Mouse (Mus musculus): ENCODE results near the gene Elfn2. TPM values are rescaled to one million over a fixed set of nuclear protein-coding genes. Genes with fewer than 3 reads are reported as not detected.

The Elfn2 gene
- polyA plus RNA-seq (2012; rRNA removed), result 0.03 and 0.04 TPM in 2 replicates

DNA sequence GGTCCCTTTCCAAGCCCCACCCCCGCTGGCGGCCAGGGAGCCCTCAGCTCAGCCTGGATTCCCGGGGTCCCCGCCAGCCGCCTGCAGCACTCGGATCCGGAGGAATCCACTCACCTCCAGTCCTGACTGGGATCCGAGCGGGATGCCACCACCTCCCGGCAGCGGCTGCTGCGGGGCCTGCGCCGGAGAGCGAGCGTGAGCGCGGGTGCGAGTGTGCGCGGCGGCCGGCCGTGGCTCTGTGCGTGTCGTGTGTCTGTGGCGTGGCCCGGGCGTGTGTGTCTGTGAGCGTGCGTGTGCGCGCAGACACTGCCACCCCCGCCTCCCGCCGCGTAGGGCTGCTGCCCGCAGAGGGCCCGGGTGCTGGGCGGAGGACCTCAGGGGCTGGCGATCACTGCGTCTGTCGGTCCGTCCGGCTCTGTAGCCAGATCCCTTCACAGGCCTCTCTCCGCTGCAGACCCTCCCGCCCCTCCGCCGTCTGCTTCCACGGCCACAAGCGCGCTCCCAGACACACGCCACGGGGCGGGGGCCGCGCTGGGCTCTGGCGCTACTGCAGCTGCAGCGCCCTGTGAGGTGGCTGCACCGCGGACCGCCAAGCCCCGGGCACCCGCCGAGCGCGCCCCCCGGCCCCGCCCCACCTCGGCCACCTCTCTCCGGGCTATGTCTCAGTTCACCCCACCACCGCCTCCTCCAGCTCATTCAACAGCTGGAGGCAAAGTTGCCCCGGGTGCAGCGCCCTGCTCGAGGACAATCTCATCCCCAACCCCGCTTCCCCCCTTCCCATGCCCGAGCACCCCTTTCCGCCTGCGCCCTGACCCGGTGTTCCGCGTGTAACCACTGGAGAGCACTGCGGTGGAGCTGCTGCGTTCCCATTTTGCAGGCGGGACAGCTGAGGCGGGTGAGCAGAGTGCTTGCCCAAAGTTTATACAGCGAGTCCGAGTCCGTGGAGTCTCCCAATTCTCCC lies at the start of gene Elfn2:
Elfn2 (minus strand) TSS at position 482 of the 961 bp plus-strand sequence.
- DNase-seq (ENCODE audit: low spot score), result no peak

DNA sequence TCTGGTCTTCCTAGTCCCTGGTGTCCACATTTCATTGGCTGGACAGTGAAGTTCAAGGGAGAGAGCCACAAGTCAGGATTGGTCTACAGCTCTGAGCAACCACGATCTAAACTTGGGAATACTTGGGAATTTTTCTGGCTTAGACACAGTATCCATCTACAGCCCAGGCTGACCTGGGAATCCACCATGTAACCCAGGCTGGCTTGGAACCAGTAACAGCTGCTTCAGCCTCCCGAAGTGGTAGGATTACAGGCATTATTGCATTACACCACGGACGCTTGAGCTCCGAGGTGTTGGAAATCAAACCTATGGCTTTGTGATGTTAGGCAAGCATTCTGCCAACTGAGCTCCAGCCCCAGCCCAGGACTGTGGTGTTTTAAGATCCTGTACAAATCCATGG lies 45.1 kb upstream of the Elfn2 start:
- no peak for DNase-seq (ENCODE audit: low spot score)

DNA sequence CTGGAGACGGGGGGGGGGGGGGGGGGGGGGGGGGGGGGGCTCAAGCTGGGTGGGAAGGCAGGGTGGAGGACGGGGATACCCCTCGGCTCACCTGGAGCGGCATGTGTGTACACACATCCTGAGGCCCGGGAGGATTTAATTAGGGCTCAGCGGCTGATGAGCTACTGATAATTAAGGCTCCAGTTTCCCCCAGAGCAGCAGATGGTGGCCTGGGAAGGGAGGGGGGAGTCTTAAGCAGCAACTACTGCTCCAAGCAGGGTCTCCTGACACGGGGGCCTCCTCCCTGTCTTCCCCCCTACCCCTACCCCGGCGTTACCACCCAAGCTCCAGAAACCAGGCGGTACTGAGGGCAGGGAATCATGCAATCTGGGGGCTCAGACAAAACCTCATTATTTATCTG lies 44.6 kb upstream of the Elfn2 start:
- no peak for DNase-seq (ENCODE audit: low spot score)

DNA sequence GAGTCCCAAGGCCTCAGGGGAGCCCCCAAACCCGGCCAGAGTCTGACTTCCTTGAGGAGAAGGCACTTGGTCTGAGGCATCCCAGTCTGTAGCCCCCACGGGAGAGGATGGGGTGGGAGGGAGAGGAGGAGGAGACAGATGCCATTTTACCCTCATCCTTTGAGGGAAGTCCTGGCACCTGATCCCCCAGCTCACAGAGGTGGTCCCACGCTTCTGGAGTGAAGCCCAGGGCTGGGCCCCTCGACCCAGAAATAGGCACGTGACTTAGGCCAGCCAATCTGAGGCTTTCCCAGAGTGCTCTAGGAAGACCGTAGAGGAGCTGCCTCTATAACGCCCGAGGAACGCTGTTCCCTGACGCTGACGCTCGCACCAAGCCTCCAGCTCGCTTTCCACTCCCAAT lies 42.5 kb upstream of the Elfn2 start:
- no peak for DNase-seq (ENCODE audit: low spot score)

DNA sequence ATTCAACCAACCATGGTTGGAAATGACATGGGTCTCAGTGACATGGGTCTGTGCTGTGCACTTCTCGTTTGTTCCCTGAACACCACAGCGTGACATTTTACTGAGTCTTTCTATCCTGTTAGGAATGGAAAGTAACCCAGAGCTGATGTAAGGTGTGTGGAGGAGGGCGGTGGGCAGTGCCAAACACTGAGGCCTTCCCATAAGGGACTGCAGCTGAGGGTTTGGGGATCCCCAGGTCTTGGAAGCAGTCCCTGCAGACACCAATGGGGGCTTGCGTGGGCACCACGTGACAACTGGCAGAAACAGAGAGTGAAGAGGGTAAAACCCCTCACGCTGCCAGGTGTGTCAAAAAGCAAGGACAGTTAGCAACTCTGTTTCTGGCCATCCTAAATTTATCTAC lies 39.6 kb upstream of the Elfn2 start:
- DNase-seq (ENCODE audit: low spot score), result no peak

DNA sequence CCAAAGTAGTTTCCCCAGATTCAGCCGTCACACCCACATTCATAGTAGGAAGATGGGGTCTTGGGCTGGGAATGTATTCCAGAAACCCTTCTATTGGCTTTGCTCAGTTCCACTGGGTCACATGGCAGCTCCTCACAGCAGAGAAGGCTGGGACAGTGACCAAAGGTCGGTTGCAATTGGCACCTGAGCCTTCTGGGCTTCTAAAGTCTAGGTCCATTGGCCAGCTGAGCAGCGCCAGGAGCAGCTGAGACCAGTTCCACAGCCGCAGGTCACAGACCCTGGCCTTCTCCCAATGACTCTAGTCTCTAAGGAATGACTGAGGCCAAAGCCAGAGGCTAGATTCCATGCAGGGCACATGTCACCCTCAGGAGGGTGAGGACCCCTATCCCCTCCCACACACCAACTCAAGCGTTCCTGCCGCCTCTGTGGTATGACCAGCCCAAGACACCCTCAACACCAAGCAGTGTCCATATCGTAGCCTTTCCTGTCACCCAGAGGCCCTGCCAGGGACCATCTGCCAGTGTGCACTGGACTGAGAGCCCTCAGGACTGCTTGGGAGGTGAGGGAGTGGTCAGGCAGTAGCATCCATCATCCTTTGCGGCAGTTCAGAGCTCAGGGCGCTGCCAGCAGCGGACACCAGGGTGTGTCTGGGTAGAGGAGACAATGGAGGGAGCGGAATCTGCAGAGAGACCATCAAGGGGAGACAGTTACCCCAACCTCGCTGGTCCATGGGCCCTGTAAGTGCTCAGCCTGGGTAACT lies 37.6 kb upstream of the Elfn2 start:
- no peak for DNase-seq (ENCODE audit: low spot score)

DNA sequence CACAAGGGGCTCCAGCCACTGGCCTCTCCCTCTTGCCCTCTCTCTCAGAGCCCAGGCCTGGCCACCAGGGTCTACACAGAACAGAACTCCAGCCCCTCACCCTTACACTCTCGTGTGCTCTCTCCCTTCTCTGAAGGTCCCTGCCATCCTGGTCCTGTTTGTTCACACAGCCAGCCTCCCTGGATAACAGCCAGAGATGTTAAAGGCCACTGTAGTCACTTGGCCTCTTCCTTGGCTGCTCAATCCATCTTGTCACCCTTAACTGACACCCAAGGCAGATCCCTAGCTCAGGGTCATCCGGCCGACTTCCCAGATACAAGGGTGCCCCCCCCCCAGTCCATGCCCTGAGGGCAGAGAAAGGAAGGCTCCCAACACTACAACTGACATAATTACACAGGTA lies 36.7 kb upstream of the Elfn2 start:
- DNase-seq (ENCODE audit: low spot score), result no peak

DNA sequence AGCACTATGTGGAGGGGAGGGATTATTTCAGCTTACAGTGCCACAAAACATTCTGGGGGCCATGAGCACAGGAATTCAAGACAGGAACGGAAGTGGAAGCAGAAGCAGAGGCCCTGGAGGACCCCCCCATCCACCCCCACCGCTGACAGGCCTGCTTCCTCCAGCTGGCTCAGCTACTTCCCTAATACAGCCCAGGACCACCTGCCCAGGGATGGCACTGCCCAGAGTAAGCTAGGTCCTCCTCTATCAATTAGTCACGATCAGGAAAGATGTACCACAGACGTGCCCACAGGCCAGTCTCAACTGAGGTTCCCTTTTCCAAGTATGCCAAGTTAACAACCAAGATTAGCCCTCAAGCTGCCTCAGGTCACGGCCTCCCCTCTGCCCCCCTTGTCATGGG lies 35.6 kb upstream of the Elfn2 start:
- DNase-seq (ENCODE audit: low spot score), result no peak

DNA sequence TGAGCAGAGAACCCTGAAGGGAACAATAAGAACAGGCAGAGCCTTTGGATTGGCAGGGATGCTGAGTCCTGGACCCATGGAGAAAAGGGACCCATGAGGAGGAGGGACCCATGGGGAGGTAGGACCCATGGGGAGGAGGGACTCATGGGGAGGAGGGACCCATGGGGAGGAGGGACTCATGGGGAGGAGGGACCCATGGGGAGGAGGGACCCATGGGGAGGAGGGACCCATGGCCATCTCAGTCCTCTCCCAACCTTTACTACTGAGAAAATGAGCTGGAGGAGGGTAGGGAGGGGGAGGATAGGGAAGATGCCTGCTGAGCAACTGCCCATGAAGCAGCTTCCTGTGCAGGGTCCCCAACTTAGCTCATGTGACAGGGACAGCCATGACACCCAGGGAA lies 34.4 kb upstream of the Elfn2 start:
- DNase-seq (ENCODE audit: low spot score), result no peak

DNA sequence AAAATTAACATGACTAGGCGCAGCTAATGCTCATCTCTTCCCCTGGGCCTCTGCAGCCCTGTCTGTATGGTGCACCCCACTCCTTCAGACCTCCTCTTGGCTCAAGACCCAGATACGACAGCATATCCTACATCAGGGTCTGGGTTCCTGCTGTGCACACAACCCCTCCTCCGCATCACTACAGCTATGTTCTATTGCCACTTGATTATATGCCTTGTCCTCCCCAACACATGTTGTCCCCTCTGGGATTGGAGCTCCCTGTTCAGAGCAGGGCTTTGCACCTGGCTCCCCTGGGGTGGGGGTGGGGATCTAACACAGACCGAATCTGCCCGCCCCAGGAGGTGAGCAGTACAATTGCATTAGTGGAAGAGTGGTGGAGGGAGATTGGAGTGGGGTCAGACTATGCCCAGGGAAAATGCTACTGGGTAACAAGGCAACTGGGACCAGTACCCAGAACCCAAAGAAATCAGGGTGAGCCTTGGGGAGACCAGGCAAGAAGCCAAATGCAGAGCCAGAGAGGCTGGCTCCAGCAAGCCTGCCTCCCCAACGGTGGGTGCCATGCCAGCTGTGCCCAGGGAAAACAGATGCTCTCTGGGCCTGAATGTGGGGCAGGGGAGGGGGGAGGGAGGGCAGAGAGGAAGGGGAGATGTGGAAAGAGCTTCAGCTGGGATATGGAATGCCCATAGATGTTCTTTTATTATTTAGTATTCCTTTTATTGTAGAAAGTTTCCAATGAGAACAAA lies 32.2 kb upstream of the Elfn2 start:
- DNase-seq (ENCODE audit: low spot score), result no peak

DNA sequence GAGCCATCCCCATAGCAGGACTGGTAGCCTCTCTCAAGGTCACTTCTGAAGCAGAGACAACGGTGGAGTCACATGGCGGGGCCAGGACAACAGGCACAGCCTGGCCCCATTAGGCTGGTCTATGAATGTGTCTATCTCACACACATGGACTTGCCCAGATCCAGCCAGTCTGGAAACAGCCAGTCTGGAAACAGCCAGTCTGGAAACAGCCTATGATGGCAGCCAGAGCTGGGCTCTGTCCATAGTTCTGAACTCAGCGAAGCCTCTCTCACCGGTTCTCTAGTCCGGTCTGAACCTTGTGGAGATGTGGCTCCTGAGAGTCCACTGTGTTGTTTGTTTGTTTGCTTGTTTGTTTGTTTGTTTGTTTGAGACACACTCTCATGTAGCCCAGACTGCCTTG lies 31.3 kb upstream of the Elfn2 start:
- no peak for DNase-seq (ENCODE audit: low spot score)

DNA sequence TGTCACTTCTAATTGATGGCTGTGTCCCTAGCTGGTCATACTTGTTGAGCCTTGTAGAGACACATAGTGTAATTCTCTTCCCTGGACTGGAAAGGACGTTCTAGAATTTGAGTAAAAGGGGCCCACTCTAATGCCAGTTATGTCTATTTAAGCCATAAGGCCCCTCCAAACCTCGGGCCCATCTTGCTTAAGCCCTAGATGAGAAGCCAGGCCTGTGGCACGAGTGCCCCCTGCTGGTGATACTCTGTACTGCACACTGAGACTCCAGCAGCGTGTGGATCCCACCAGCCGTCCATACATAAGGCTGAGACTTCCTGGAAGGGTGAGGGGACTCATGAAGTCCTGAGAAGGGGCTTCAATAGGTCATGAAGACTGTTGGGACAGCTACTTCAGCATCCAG lies 25.6 kb upstream of the Elfn2 start:
- peak; percentile 45 for DNase-seq (ENCODE audit: low spot score)

DNA sequence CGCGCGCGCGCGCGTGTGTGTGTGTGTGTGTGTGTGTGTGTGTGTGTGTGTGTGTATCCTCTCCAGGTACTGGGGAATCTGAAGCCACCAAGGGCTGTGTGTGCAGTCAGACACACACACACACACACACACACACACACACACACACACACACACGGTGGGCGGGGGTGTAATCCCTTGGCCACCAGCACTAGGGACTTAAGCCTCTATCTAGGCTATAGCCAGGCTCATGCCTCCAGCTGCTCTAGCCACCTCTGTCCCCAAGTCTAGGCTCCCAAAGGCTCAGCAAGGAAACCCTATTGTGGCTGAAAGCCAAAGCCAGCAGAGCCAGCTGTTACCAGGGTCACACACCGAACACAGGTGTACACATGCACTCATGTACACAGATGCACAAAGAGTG lies 24.3 kb upstream of the Elfn2 start:
- no peak for DNase-seq (ENCODE audit: low spot score)

DNA sequence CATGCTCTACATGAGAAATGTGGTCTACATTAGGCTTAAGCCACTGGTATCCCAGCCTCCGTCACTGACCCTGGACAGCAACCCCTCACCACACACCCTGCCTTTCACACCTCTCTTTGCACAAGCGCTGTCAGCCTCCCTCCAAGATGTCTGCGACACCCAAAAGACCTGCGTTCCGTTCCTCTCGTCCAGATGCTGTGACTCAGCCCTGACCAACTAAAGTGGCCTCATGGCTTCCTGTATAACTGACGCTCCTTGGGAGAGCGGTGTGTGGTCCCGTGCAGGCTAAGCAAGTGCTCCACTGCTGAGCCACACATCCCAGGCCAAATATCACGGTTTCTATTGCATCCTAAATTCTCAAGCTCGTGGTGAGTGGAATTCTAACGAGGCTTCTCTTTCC lies 22.1 kb upstream of the Elfn2 start:
- no peak for DNase-seq (ENCODE audit: low spot score)

DNA sequence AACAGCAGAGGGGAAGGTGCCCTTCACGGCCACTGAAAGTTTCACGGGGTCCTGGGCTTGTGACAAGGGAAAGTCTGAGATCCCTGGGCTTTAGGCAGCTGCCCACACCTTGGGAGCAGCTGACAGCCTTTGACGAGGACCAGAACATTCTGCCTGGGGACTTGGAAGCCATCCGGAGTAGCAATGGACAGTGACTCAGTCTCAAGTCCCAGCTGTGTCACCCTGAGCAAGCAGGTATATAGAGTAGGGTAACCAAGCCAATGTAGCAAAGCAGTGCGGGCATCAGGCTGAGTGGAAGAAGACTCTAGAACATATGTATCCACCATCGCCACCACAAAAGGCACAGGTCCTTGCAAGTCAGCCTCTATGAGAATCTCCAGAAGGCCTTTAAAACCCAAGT lies 18.6 kb upstream of the Elfn2 start:
- no peak for DNase-seq (ENCODE audit: low spot score)

DNA sequence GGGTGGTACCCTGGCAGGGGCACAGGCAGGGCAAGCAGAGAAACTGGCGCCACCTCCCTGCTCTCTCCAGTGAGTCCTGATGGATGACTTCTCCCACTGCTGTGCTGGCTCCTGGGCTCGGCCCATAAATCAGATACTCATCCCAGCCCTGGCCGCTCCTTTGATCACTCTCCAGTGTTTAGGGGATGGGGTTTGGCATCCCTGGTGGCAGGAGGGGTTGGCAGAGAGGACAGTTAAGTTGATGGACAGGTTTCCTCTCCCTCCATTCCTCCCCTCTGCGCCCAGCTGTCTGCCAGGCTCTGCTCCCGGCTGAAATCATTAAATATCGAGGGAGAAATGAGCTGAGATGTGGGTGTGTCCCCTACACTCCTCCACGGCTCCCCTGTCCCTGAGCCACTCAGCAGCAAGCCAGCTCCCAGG lies 18.1 kb upstream of the Elfn2 start:
- DNase-seq (ENCODE audit: low spot score), result no peak

DNA sequence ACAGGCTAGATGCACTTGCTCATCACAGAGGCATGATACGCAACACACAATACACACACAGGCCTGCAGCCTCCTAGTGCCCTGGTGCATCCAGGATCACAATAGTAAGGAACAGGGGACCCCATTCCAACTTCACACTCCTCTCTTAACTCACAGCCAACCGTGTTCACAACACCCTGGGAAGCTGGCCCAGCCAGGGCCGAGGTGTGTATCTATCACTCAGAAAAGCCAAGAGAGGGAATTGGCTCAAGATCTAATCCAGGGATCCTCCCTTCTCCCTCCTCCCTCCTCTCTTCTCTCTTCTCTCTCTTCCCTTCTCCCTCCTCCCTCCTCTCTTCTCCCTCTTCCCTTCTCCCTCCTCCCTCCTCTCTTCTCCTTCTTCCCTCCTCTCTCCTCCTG lies 17.6 kb upstream of the Elfn2 start:
- no peak for DNase-seq (ENCODE audit: low spot score)

DNA sequence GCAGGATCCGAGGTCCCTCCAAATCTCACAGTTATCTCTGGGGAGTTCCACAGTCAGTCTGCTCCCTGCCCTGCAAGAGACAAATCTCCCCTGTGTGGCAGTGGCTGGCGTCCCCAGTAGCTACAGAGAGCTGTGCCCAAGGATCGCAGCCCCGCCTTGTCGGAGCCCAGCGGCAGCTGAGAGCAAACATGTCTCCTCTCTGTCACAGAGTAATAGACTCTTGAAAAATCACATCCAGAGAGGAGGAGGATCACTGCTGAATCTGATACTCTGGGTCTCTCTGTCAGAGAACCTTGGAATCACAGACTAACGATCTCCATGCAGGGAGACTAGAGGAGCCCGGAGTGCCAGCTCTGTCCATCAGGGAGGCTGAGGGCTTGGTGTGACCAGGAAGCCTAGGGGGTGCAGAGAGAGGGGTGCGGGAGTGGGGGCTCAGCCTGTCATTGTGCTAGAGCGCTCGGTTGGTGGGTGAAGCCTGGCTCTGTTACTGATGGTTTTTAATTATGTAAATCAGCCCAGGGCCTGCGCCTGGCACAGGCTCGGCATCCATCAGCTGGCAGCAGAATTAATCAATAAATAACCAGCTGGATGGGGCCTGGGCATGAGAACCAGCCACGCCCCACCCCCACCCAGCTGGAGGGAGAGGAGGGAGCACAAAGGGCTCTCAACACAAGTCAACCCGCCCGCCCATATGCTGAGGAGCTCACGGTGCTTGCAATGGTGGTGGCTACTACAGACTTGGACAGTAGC lies 17.0 kb upstream of the Elfn2 start:
- no peak for DNase-seq (ENCODE audit: low spot score)

DNA sequence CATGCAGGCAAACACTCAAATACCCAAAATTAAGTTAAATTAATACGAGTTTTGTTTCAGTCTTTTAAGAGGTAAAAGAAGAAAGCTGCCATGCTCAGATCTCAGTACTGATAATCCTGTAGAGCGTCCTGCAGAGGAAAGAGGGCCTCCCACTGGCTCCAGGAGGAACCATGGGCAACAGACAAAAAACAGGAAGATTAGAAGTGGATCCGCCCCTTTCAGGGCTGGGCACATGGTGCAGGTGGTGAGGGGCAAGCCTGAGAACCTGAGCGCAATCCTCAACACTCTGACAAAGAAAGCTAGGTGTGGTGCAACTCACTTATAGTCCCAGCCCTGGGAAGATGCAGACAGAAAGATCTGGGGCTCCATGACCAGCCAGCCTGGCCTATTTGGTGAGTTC lies 13.3 kb upstream of the Elfn2 start:
- DNase-seq (ENCODE audit: low spot score), result no peak

DNA sequence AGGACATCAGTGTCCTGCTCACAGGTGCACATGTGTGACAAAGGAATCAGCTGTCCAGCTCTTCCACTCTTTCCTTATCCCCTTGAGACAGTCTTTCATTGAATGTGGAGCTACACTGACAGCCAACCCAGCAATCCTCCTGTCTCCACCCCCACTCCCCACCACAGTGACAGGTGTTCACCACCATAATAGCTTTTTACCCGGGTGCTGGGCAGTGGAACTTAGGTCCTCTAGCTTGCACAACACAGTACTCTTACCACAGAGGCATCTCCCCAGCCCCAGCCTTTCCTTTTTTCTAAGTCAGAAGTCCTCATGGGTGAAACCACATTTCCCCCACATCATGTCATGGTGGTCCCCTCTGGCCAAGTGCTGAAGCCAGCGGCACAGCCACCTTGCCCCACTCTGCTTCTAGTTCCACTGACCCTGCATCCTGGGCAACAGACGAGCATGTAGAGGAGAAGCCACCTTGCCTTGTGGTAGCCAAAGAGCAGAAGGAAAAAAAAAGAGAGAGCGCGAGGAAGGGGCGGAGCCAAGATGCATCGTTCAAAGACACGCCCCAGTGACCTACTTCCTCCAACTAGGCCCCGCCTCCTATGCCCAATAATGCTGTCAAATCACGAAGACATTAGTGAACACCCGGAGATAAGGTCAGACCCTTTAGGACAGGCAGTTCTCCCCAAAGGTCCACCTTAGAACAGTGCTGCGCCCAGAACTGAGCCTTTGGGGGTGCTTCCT lies 11.9 kb upstream of the Elfn2 start:
- DNase-seq (ENCODE audit: low spot score), result no peak

DNA sequence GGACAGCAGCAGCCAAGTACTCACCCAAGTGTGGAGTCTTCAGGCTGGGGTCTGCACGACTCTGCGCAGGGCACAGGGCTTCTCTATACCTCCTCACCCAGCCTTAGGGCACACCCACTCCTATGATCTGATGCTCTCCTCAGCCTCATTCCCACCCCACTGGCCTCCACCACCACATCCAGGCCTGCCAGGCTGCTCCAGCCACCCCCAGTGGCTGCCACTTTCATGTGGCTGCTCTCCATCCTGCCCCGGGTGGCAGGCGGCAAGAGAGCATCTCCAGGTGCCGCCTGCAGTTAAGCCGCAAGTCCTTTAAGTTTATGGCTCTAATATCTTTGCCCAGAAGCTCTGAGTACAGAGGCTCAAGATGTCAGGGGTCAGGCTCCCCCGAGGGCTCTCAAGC lies 8.1 kb upstream of the Elfn2 start:
- DNase-seq (ENCODE audit: low spot score), result no peak
